Mouse (Mus musculus) intestine, embryonic 14.5 days (tissue): ENCODE results near the gene Gsk3b. TPM values are rescaled to one million over a fixed set of nuclear protein-coding genes. Genes with fewer than 3 reads are reported as not detected.

Source experiments
- ATAC-seq: fragments of 200-750 bp; cut with Nextera tagmentation; replicated peaks from 2 replicates; pipeline ENCODE4 v1.8.0; 2017; ENCODE audit warnings: low read depth, moderate number of reproducible peaks, moderate TSS enrichment, moderate library complexity; ENCODE audit not compliant: low FRiP score, low TSS enrichment
- DNase-seq: peaks from one replicate; pipeline ENCODE4 v3.0.0-alpha.2; 2018; ENCODE audit warnings: low spot score
- H3K27ac ChIP-seq: fragments of 300-500 bp; sonication (generic); 2 replicates; pipeline ENCODE4 v1.5.1; 2014; ENCODE audit warnings: low read depth, mild to moderate bottlenecking, control low read depth
- H3K27me3 ChIP-seq: fragments of 300-500 bp; sonication (generic); replicated peaks from 2 replicates; pipeline ENCODE4 v1.6.1; 2014; ENCODE audit warnings: low read length, control low read depth; ENCODE audit not compliant: control insufficient read depth, insufficient read depth
- H3K36me3 ChIP-seq: fragments of 300-500 bp; sonication (generic); 2 replicates; pipeline ENCODE4 v1.6.1; 2014; ENCODE audit warnings: low read length, control low read depth; ENCODE audit not compliant: control insufficient read depth, insufficient read depth
- H3K4me1 ChIP-seq: fragments of 300-500 bp; sonication (generic); replicated peaks from 2 replicates; pipeline ENCODE4 v1.6.1; 2014; ENCODE audit warnings: low read length, control low read depth, mixed read lengths; ENCODE audit not compliant: control insufficient read depth, insufficient read depth
- H3K4me2 ChIP-seq: fragments of 300-500 bp; sonication (generic); 2 replicates; pipeline ENCODE4 v1.6.1; 2014; ENCODE audit warnings: low read length
- H3K4me3 ChIP-seq: fragments of 300-500 bp; sonication (generic); 2 replicates; pipeline ENCODE4 v1.5.1; 2014; ENCODE audit warnings: low read depth, low read length, control low read depth, mixed read lengths
- H3K9ac ChIP-seq: fragments of 300-500 bp; sonication (generic); 2 replicates; pipeline ENCODE4 v1.6.1; 2014; ENCODE audit warnings: mild to moderate bottlenecking, low read length
- H3K9me3 ChIP-seq: fragments of 300-500 bp; sonication (generic); 2 replicates; pipeline ENCODE4 v1.6.1; 2016; ENCODE audit warnings: low read length, control low read depth; ENCODE audit not compliant: control insufficient read depth
- WGBS: fragments of 180-500 bp; shearing (Covaris S2); extraction: QIAGEN DNeasy Blood & Tissue Kit; methylation state at CpG from one replicate; pipeline ENCODE4 v1.1.7; 2014; 5-methylcytosine and 5-hydroxymethylcytosine counted together
- polyA plus RNA-seq: library from polyadenylated mRNA; unstranded; fragments of >200 nt; fragmentation: Nextera tagmentation; extraction: Ambion mirVana; gene quantifications from 2 replicates; pipeline ENCODE4 v1.2.1, GENCODE M21; 2014

Gsk3b gene
- polyA plus RNA-seq, 1 experiment from 2014 or later: 63.9 TPM

- WGBS: 81% methylated on average over 4 of the region's 4 CpGs
- Histone ChIP-seq H3K9me3 (no peaks in the 10 kb centered on the region), H3K4me3 (no peak overlapping the region), H3K27me3 (no peaks in the 10 kb centered on the region), H3K4me2 (no peak overlapping the region), H3K27ac (no peak overlapping the region), H3K9ac (no peak overlapping the region), H3K36me3 (no peaks in the 10 kb centered on the region), H3K4me1 (no peaks in the 10 kb centered on the region)
- ATAC-seq: no peak
- no peak for DNase-seq
Measured at GRCm38 (mm10) chr16:38255107-38255506, 166.3 kb downstream of the Gsk3b start.

GRCm38 (mm10) chr16:38255927-38256326, 167.1 kb downstream of the Gsk3b start:
- no peaks in the 10 kb centered on the region for H3K27me3 ChIP-seq
- no peak overlapping the region for H3K4me2 ChIP-seq
- WGBS: 87% methylated on average over 9 of the region's 9 CpGs
- DNase-seq (no peak), ATAC-seq (no peak)
- no peaks in the 10 kb centered on the region for H3K9me3 ChIP-seq
- no peak overlapping the region for H3K4me3 ChIP-seq
- H3K9ac ChIP-seq: no peak overlapping the region
- no peak overlapping the region for H3K27ac ChIP-seq
- no peaks in the 10 kb centered on the region for H3K4me1 ChIP-seq
- H3K36me3 ChIP-seq: no peaks in the 10 kb centered on the region

GRCm38 (mm10) chr16:38271601-38272000, 182.8 kb downstream of the Gsk3b start:
- Histone ChIP-seq H3K4me2 (no peak overlapping the region), H3K9me3 (no peaks in the 10 kb centered on the region), H3K4me1 (no peaks in the 10 kb centered on the region), H3K9ac (no peak overlapping the region), H3K36me3 (no peaks in the 10 kb centered on the region), H3K4me3 (no peak overlapping the region), H3K27ac (no peak overlapping the region), H3K27me3 (no peaks in the 10 kb centered on the region)
- WGBS: 31% methylated on average over 3 of the region's 3 CpGs
- peak; percentile 50 for DNase-seq
- ATAC-seq: no peak

GRCm38 (mm10) chr16:38272483-38272882, 183.7 kb downstream of the Gsk3b start:
- no peaks in the 10 kb centered on the region for H3K27me3 ChIP-seq
- no peak overlapping the region for H3K4me3 ChIP-seq
- DNase-seq (peak; percentile 23), ATAC-seq (no peak)
- no peaks in the 10 kb centered on the region for H3K4me1 ChIP-seq
- no peak overlapping the region for H3K27ac ChIP-seq
- H3K9me3 ChIP-seq: no peaks in the 10 kb centered on the region
- H3K4me2 ChIP-seq: no peak overlapping the region
- H3K9ac ChIP-seq: no peak overlapping the region
- H3K36me3 ChIP-seq: no peaks in the 10 kb centered on the region
- WGBS: 66% methylated on average over 5 of the region's 5 CpGs

- no peak overlapping the region for H3K4me3 ChIP-seq
- H3K27ac ChIP-seq: no peak overlapping the region
- H3K27me3 ChIP-seq: no peaks in the 10 kb centered on the region
- ATAC-seq (no peak), DNase-seq (peak; percentile 3)
- no peak overlapping the region for H3K9ac ChIP-seq
- H3K4me1 ChIP-seq: no peaks in the 10 kb centered on the region
- H3K9me3 ChIP-seq: no peaks in the 10 kb centered on the region
- WGBS: 69% methylated on average over 2 of the region's 2 CpGs
- no peaks in the 10 kb centered on the region for H3K36me3 ChIP-seq
- no peak overlapping the region for H3K4me2 ChIP-seq
Measured at GRCm38 (mm10) chr16:38274737-38275136, 185.9 kb downstream of the Gsk3b start.

DNA sequence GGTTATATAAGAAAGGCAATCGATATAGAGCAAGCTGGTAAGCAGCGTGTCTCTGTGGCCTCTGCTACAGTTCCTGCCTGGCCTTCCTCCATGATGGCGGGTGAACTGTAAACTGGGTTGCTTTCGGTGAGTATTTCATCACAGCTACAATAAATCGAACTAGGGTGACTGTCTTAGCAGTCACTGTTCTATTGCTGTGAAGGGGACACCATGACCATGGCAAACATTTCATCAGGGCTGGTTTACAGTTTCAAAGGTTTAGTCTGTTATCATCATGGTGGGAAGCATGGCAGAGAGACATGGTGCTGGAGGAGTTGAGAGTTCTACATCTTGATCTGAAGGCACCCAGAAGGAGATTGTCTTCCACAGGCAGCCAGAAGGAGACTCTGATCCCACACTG, 191.0 kb downstream of the Gsk3b start:
- Histone ChIP-seq H3K4me3 (no peak overlapping the region), H3K27ac (no peak overlapping the region), H3K4me1 (no peaks in the 10 kb centered on the region), H3K36me3 (no peaks in the 10 kb centered on the region), H3K9ac (no peak overlapping the region), H3K4me2 (no peak overlapping the region), H3K9me3 (no peaks in the 10 kb centered on the region), H3K27me3 (no peaks in the 10 kb centered on the region)
- DNase-seq: peak; percentile 25
- ATAC-seq: no peak
- WGBS: 93% methylated on average over 5 of the region's 5 CpGs

DNA sequence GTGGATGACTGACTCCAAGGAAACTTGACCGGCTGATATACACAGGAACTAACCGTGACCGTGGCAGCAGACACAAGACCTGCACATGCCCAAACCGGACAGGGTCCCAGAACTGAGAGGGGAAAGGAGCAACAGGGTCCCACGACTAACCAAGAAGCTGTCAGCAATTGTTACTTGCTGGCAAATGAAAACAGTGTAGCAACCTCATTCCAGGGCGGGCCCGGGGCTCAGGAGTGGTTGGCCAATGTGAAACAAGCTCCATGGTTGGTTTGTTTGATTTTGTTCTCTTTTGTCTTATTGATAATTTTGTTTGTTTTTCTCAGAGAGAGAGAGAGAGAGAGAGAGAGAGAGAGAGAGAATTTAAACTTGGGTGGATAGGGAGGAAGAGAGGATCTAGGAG, 192.2 kb downstream of the Gsk3b start:
- no peak for ATAC-seq
- 83% methylated on average over 7 of the region's 7 CpGs for whole genome bisulfite sequencing
- no peak overlapping the region for H3K4me2 ChIP-seq

DNA sequence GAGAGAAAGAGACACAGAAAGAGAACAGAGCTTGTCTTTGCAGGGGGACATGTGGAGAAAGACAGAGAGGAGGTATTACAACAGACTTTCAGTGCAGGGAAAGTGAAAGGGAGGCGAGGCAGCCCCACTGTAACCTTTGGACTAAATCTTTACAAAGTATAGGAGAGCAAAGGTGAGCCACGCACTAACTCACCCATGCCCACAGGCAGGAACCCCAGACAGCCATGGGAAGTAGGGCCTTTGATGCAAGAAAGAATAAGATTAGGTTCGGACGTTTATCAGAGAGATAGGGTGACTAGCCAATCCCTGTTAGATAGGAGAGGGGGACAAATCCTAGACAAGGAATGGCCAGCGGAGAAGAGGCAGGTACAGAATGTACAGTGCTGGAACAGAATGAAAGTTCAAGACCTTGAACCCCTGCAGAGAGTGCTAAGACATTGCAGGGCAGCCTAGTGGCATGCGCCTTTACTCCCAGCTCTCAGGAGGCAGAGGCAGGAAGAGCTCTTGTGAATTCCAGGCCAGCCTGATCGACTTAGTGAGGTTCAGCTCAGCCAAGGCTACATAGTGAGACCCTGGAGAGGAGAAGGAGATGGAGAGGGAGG, 193.9 kb downstream of the Gsk3b start:
- Histone ChIP-seq H3K4me2 (no peak overlapping the region), H3K9me3 (no peaks in the 10 kb centered on the region), H3K9ac (no peak overlapping the region), H3K36me3 (no peaks in the 10 kb centered on the region), H3K4me3 (no peak overlapping the region), H3K27ac (no peak overlapping the region), H3K4me1 (no peaks in the 10 kb centered on the region), H3K27me3 (no peaks in the 10 kb centered on the region)
- 72% methylated on average over 7 of the region's 7 CpGs for WGBS
- ATAC-seq: peak; percentile 71; the same call in 1 of the 2 replicates
- peak; percentile 55 for DNase-seq

More for the DNA sequence above, 192.2 kb downstream of the Gsk3b start:
- H3K27ac ChIP-seq: no peak overlapping the region
- H3K4me1 ChIP-seq: no peaks in the 10 kb centered on the region
- DNase-seq: peak; percentile 48
- H3K36me3 ChIP-seq: no peaks in the 10 kb centered on the region
- no peak overlapping the region for H3K9ac ChIP-seq
- no peaks in the 10 kb centered on the region for H3K27me3 ChIP-seq
- no peaks in the 10 kb centered on the region for H3K9me3 ChIP-seq
- H3K4me3 ChIP-seq: no peak overlapping the region

- WGBS: 35% methylated on average over 3 of the region's 3 CpGs
- H3K9me3 ChIP-seq: no peaks in the 10 kb centered on the region
- no peaks in the 10 kb centered on the region for H3K36me3 ChIP-seq
- DNase-seq (no peak), ATAC-seq (no peak)
- H3K4me1 ChIP-seq: no peaks in the 10 kb centered on the region
- no peak overlapping the region for H3K4me3 ChIP-seq
- no peak overlapping the region for H3K9ac ChIP-seq
- no peaks in the 10 kb centered on the region for H3K27me3 ChIP-seq
- H3K4me2 ChIP-seq: no peak overlapping the region
- no peak overlapping the region for H3K27ac ChIP-seq
Measured at GRCm38 (mm10) chr16:38283300-38283699, 194.5 kb downstream of the Gsk3b start.
